Mouse (Mus musculus): ENCODE measurements around the gene Asb10.
"Not testable (repeated sequence)": the region's sequence is repeated elsewhere in the genome, so short reads cannot be mapped to it uniquely, and the experiment has no call there.

Gene Asb10

GRCm38 (mm10) chr5:24540387-24541143, at the start of gene Asb10:
Asb10 (minus strand) TSS chr5:24540978.
- peak; percentile 53 to 54 for DNase-seq

- DNase-seq: peak; percentile 18 to 27
Measured at GRCm38 (mm10) chr5:24589511-24590500, 49.0 kb upstream of the Asb10 start.

- DNase-seq: peak; percentile 19 to 38
Measured at GRCm38 (mm10) chr5:24587200-24587577, 46.4 kb upstream of the Asb10 start.

GRCm38 (mm10) chr5:24586547-24587199, 45.9 kb upstream of the Asb10 start, which contains the start of gene Chpf2:
Chpf2 (plus strand) TSS chr5:24586741.
- peak; percentile 86 to 91 for DNase-seq

- DNase-seq: no peak
Measured at GRCm38 (mm10) chr5:24586106-24586505, 45.3 kb upstream of the Asb10 start.

GRCm38 (mm10) chr5:24578109-24578963, 37.6 kb upstream of the Asb10 start:
- peak in 1 of 2 experiments; percentile 12 for DNase-seq

- peak; percentile 100 for DNase-seq
Measured at GRCm38 (mm10) chr5:24577183-24577929, 36.6 kb upstream of the Asb10 start, which contains the start of gene Abcf2. Abcf2 (minus strand) TSS chr5:24577467.

- DNase-seq: no peak
Measured at GRCm38 (mm10) chr5:24576801-24577182, 36.0 kb upstream of the Asb10 start.

GRCm38 (mm10) chr5:24575948-24576347, 35.2 kb upstream of the Asb10 start:
- DNase-seq: no peak

GRCm38 (mm10) chr5:24556709-24557108, 15.9 kb upstream of the Asb10 start, which contains the start of gene 4931409K22Rik:
4931409K22Rik (minus strand) TSS chr5:24556809.
- no peak for DNase-seq

- DNase-seq: not testable (repeated sequence)
Measured at GRCm38 (mm10) chr5:24555335-24555734, 14.6 kb upstream of the Asb10 start.

- DNase-seq: no peak
Measured at GRCm38 (mm10) chr5:24553621-24554244, 13.0 kb upstream of the Asb10 start.

- DNase-seq: no peak
Measured at GRCm38 (mm10) chr5:24551317-24551688, 10.5 kb upstream of the Asb10 start.

GRCm38 (mm10) chr5:24550598-24551316, 10.0 kb upstream of the Asb10 start:
- peak; percentile 65 to 76 for DNase-seq

- DNase-seq: no peak
Measured at GRCm38 (mm10) chr5:24542643-24543042, 1.9 kb upstream of the Asb10 start.

- DNase-seq: no peak
Measured at GRCm38 (mm10) chr5:24541144-24541569, 379 bp upstream of the Asb10 start.

- DNase-seq: no peak
Measured at GRCm38 (mm10) chr5:24539571-24540296, 1.0 kb downstream of the Asb10 start.

- DNase-seq: peak in 1 of 2 experiments; percentile 32
Measured at GRCm38 (mm10) chr5:24537618-24538017, 3.2 kb downstream of the Asb10 start.

- no peak for DNase-seq
Measured at GRCm38 (mm10) chr5:24536511-24536910, 4.3 kb downstream of the Asb10 start.
